Mouse (Mus musculus) CD4-positive, CD25-positive, alpha-beta regulatory T cell (primary cell): ENCODE data around the gene Nfkbiz. TPM values are rescaled to one million over a fixed set of nuclear protein-coding genes. Genes with fewer than 3 reads are reported as not detected.

ENCODE experiments used
- polyA plus RNA-seq: library from polyadenylated mRNA; unstranded; fragments of 100-300 nt; shearing (Covaris generic); gene quantifications from one replicate; pipeline ENCODE4 v1.2.1, GENCODE M21; 2017

Nfkbiz gene
- polyA plus RNA-seq = 81.6 TPM

DNA sequence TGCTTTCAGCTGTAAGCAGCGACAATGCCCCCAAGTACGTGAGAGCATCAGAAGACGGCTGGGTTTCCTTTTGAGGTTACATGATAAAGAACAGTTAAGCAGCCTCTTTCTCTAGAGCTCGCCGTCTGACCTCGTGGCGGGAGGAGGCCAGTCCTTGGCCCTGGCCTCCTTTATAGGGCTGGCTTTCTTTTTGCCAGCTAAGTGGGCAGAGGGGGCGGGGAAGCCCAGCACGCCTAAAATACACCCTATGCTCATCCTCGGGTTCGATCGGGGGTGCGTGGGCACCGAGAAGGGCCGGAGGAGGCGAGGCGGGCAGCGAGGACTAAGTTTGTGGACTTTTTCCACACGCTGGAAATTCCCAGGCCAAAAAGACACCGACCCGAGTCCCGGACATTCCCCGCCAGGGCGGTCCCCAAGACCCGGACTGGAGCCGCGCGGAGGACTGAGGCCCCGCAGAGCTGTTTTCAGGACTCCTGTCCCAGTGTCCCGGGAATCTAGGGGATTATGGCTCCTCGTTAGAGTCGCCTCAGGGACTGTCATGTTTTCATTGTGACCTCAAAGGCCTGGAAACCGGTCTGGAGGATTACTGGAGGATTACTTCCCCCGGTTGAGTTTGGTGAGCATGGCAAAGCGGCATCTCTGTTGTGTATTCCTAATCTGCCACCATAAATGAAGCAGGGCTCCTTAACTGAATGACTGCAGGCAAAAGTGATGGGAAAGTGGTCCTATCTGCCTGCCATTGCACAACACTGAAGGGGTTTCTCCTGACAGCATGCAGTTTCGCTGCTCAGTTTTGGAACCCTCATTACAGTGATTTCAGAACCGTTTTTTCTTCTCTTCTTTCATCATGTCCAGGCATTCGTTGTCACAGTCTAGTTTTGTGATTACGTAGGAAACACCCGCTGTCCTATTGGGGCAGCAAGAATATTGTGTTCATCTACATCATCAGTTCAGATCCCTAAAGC, at the start of gene Nfkbiz:
Nfkbiz (minus strand) TSS at position 390 of the 965 bp plus-strand sequence.

Other genes starting within 250 kb of the Nfkbiz start
- 31.1 TPM for gene Nxpe3, start 56.4 kb upstream of the Nfkbiz start, polyA plus RNA-seq
- gene Cep97, start 96.0 kb upstream of the Nfkbiz start, polyA plus RNA-seq = 35.4 TPM
- gene Rpl24, start 127.4 kb upstream of the Nfkbiz start, polyA plus RNA-seq = 617 TPM
- 36.3 TPM for gene Zbtb11, start 135.0 kb upstream of the Nfkbiz start, polyA plus RNA-seq
- 109 TPM for gene Pcnp, start 190.8 kb upstream of the Nfkbiz start, polyA plus RNA-seq
- 34.3 TPM for gene Trmt10c, start 198.9 kb upstream of the Nfkbiz start, polyA plus RNA-seq
- gene Senp7, start 209.4 kb upstream of the Nfkbiz start, polyA plus RNA-seq = 56.5 TPM